Mouse (Mus musculus) limb, embryonic 11.5 days (tissue): ENCODE data around the gene Ip6k1. TPM values are rescaled to one million over a fixed set of nuclear protein-coding genes. Genes with fewer than 3 reads are reported as not detected.

Source experiments
- ATAC-seq: fragments of 200-750 bp; cut with Nextera tagmentation; 2 replicates; pipeline ENCODE4 v1.8.0; 2017; ENCODE audit warnings: low read depth; ENCODE audit not compliant: insufficient number of reproducible peaks, low FRiP score, low TSS enrichment
- DNase-seq: peaks from one replicate; pipeline ENCODE4 v3.0.0-alpha.2; 2015; ENCODE audit warnings: low spot score
- H3K27ac ChIP-seq: fragments of 300-500 bp; sonication (generic); replicated peaks from 2 replicates; pipeline ENCODE4 v1.5.1; 2014; ENCODE audit warnings: low read depth, mild to moderate bottlenecking, low read length
- H3K27me3 ChIP-seq: fragments of 300-500 bp; sonication (generic); 2 replicates; pipeline ENCODE4 v1.6.1; 2014; ENCODE audit warnings: mild to moderate bottlenecking, low read length, mixed read lengths; ENCODE audit not compliant: control insufficient read depth, insufficient read depth
- H3K36me3 ChIP-seq: fragments of 300-500 bp; sonication (generic); 2 replicates; pipeline ENCODE4 v1.6.1; 2014; ENCODE audit warnings: mild to moderate bottlenecking, low read length, moderate library complexity, mixed read lengths; ENCODE audit not compliant: control insufficient read depth, insufficient read depth
- H3K4me1 ChIP-seq: fragments of 300-500 bp; sonication (generic); 2 replicates; pipeline ENCODE4 v1.6.1; 2014; ENCODE audit warnings: low read length, mixed read lengths; ENCODE audit not compliant: control insufficient read depth, insufficient read depth
- H3K4me2 ChIP-seq: fragments of 300-500 bp; sonication (generic); 2 replicates; pipeline ENCODE4 v1.6.1; 2014; ENCODE audit warnings: low read depth, mild to moderate bottlenecking, moderate library complexity; ENCODE audit not compliant: severe bottlenecking
- H3K4me3 ChIP-seq: fragments of 300-500 bp; sonication (generic); 2 replicates; pipeline ENCODE4 v1.5.1; 2014; ENCODE audit warnings: low read depth, low read length
- H3K9ac ChIP-seq: fragments of 300-500 bp; sonication (generic); 2 replicates; pipeline ENCODE4 v1.6.1; 2014; ENCODE audit warnings: mild to moderate bottlenecking, low read length
- H3K9me3 ChIP-seq: fragments of 300-500 bp; sonication (generic); 2 replicates; pipeline ENCODE4 v1.6.1; 2016; ENCODE audit warnings: low read length; ENCODE audit not compliant: control insufficient read depth
- WGBS: fragments of 180-500 bp; shearing (Covaris S2); extraction: QIAGEN DNeasy Blood & Tissue Kit; methylation state at CpG from one replicate; pipeline ENCODE4 v1.1.7; 2014; 5-methylcytosine and 5-hydroxymethylcytosine counted together
- polyA plus RNA-seq: library from polyadenylated mRNA; unstranded; fragments of >200 nt; fragmentation: Nextera tagmentation; extraction: Ambion mirVana; gene quantifications from 2 replicates; pipeline ENCODE4 v1.2.1, GENCODE M21; 2014

Ip6k1 gene
- polyA plus RNA-seq, 1 experiment from 2014 or later, result 30.5 TPM

GRCm38 (mm10) chr9:108027867-108028266, 25.6 kb downstream of the Ip6k1 start:
- Histone ChIP-seq H3K9me3 (no peaks in the 10 kb centered on the region), H3K36me3 (peaks cover 26% of the 10 kb centered on the region), H3K4me3 (no peak overlapping the region), H3K27ac (no peak overlapping the region), H3K4me1 (no peaks in the 10 kb centered on the region), H3K4me2 (no peak overlapping the region), H3K9ac (no peak overlapping the region), H3K27me3 (no peaks in the 10 kb centered on the region)
- ATAC-seq (no peak), DNase-seq (no peak)
- WGBS, result 95% methylated on average over 3 of the region's 3 CpGs

GRCm38 (mm10) chr9:108032126-108032525, 29.8 kb downstream of the Ip6k1 start:
- no peak overlapping the region for H3K9ac ChIP-seq
- no peak for ATAC-seq
- H3K36me3 ChIP-seq, result peaks cover 21% of the 10 kb centered on the region
- H3K4me1 ChIP-seq, result no peaks in the 10 kb centered on the region
- no peak overlapping the region for H3K27ac ChIP-seq
- WGBS, result 95% methylated on average over 5 of the region's 5 CpGs
- H3K4me3 ChIP-seq, result no peak overlapping the region
- no peak overlapping the region for H3K4me2 ChIP-seq
- DNase-seq, result no peak
- no peaks in the 10 kb centered on the region for H3K9me3 ChIP-seq
- H3K27me3 ChIP-seq, result no peaks in the 10 kb centered on the region

- H3K4me2 ChIP-seq, result no peak overlapping the region
- no peaks in the 10 kb centered on the region for H3K4me1 ChIP-seq
- H3K27me3 ChIP-seq, result no peaks in the 10 kb centered on the region
- 94% methylated on average over 2 of the region's 2 CpGs for WGBS
- H3K9me3 ChIP-seq, result no peaks in the 10 kb centered on the region
- peaks cover 12% of the 10 kb centered on the region for H3K36me3 ChIP-seq
- no peak for DNase-seq
- H3K4me3 ChIP-seq, result no peak overlapping the region
- H3K9ac ChIP-seq, result no peak overlapping the region
- ATAC-seq, result no peak
- H3K27ac ChIP-seq, result no peak overlapping the region
These were observed 33.2 kb downstream of the Ip6k1 start for GRCm38 (mm10) chr9:108035331-108036156.

DNA sequence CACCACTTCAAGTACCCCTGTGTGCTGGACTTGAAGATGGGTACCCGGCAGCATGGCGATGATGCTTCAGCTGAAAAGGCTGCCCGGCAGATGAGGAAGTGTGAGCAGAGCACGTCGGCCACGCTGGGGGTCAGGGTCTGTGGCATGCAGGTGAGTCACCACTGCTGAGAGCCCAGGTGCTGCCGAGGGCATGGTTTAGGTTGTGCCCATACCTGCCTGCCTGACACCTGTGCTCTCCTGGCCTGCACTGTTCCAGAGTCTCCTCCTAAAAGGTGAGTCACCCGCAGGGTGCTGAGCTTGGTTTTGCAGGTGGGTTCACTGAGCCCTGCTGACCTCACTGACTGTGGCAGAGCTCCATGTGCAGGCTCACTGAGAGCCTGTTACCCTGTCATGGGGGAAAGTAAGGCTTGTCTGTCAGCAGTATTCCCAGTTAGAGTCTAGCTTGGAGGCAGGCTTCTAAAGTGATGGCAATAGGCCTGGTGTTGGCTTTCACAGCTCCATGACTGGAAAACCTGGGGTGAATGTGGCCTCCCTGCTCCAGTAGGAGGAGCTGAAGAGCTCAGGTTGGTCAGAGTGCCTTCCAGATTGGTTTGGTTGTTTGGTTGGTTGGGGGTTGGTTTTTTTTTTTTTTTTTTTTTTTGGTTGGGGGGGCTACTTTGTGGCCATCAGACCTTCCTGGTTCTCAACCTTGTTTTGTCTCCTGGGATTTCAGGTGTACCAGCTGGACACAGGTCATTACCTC, 42.6 kb downstream of the Ip6k1 start:
- ATAC-seq (no peak), DNase-seq (no peak)
- Histone ChIP-seq H3K4me3 (no peak overlapping the region), H3K36me3 (peaks cover 24% of the 10 kb centered on the region), H3K4me1 (peaks cover 4% of the 10 kb centered on the region; the same call in 1 of the 2 replicates), H3K27me3 (no peaks in the 10 kb centered on the region), H3K4me2 (no peak overlapping the region), H3K9me3 (no peaks in the 10 kb centered on the region), H3K27ac (no peak overlapping the region), H3K9ac (no peak overlapping the region)
- 96% methylated on average over 8 of the region's 8 CpGs for WGBS

DNA sequence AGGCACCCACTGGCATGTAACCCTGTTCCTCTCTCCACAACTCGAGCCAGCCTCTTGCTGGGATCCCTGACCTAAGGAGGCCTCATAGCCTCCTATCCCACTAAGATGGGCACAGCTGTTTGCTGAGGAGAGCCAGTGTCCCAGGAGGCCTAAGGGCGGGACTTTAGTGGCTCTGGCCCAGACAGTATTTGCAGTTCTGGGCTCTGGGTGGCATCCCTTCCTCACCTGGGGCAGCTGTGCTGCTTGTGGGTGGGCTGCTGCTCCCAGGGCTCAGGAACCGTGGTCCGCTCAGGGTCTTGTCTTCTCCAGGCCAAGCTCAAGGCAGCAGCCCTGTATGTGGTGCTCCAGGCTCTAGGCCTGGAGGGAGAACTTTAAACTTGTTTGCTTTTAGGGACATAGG, 44.3 kb downstream of the Ip6k1 start:
- Histone ChIP-seq H3K27me3 (no peaks in the 10 kb centered on the region), H3K4me3 (no peak overlapping the region), H3K27ac (no peak overlapping the region), H3K4me2 (no peak overlapping the region), H3K9me3 (no peaks in the 10 kb centered on the region), H3K9ac (no peak overlapping the region), H3K4me1 (peaks cover 4% of the 10 kb centered on the region; the same call in 1 of the 2 replicates), H3K36me3 (peaks cover 23% of the 10 kb centered on the region)
- WGBS, result 94% methylated on average over 4 of the region's 4 CpGs
- ATAC-seq, result no peak
- DNase-seq, result no peak

DNA sequence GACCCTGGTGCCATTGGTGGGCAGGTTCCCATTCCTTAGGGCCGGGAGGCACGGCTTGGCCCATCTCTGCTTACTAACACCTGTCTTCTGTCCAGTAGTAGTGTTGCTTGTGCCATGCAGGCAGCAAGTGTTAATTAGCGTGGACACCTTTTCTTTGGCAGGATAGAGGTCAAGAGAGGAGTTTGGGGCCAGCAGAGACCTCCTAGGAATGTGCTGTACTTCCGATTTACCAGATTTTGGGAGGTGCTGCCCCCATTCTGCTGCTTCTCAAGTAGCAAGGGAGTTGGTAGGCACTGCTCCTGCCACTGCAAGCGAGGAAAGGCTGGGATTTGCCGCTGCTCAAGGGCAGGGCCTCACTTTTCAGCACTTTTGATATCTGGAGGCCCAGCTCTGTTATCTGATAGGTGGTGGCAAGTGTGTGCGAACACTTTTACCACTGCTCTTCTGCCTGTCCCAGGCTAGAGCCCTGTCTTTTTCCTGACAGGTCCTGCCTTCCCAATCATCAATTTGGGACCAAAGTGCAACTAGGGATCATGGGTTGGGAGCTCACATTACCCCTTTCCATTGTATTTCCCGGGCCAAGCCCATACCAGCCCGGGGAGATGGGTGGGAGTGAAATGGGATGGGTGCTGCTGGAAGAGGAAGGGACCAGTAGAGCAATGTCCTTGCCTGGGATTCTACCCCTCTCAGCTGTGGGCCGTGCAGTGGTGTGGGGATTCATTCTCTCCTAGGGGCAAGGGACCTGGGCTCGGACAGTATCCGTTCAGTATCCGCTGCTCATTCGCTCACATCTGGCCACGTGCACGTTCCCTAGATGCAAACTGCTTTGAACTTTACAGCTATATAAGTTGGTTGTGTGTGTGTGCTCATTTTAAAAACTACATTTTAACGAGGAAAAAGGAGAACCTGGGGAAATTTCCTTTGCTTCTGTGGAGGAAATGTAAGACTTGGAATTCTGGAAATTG, 45.6 kb downstream of the Ip6k1 start:
- H3K27me3 ChIP-seq, result no peaks in the 10 kb centered on the region
- peak overlapping the region; percentile 88 for H3K4me2 ChIP-seq
- WGBS, result 48% methylated on average over 17 of the region's 17 CpGs
- ATAC-seq (no peak), DNase-seq (no peak)
- H3K4me3 ChIP-seq, result peak overlapping the region; percentile 78
- peaks cover 4% of the 10 kb centered on the region; the same call in 1 of the 2 replicates for H3K4me1 ChIP-seq
- no peak overlapping the region; the same call in 1 of the 2 replicates for H3K27ac ChIP-seq
- peaks cover 25% of the 10 kb centered on the region for H3K36me3 ChIP-seq
- H3K9me3 ChIP-seq, result no peaks in the 10 kb centered on the region
- peak overlapping the region; percentile 36; the same call in 1 of the 2 replicates for H3K9ac ChIP-seq

GRCm38 (mm10) chr9:108048566-108048955, 46.3 kb downstream of the Ip6k1 start:
- Histone ChIP-seq H3K9ac (peak overlapping the region; percentile 36; the same call in 1 of the 2 replicates), H3K36me3 (peaks cover 25% of the 10 kb centered on the region), H3K4me3 (peak overlapping the region; percentile 78), H3K9me3 (no peaks in the 10 kb centered on the region), H3K27me3 (no peaks in the 10 kb centered on the region), H3K4me1 (peaks cover 7% of the 10 kb centered on the region; the same call in 1 of the 2 replicates), H3K4me2 (peak overlapping the region; percentile 88), H3K27ac (no peak overlapping the region; the same call in 1 of the 2 replicates)
- DNase-seq, result no peak
- peak; percentile 24; the same call in 1 of the 2 replicates for ATAC-seq
- WGBS, result 1% methylated on average over 19 of the region's 19 CpGs
